8 mouse cellular contexts compared by ENCODE assay signal in genomic region chr13:43332591-43332990, GRCm38 (mm10). TPM values are rescaled to one million over a fixed set of nuclear protein-coding genes. Genes with fewer than 3 reads are reported as not detected.
A peak's percentile ranks its signal among the peaks of the same experiment; 100 is the strongest.
DNase-seq lines count a peak whose midpoint lies in the region; ATAC-seq lines count a peak whose summit lies in the region.

No protein-coding gene starts in this region.

- H3K36me3 ChIP-seq in hindbrain, embryonic 11.5 days (ENCODE audit: control insufficient read depth, insufficient read depth, low read length) = no peaks in the 10 kb centered on the region
- no peaks in the 10 kb centered on the region for H3K36me3 ChIP-seq in hindbrain, embryonic 16.5 days (ENCODE audit: control insufficient read depth, insufficient read depth, low read length)
- no peaks in the 10 kb centered on the region for H3K36me3 ChIP-seq in splenic B cell, adult 2 months (ENCODE audit: control insufficient read depth, insufficient read depth, low read length, poor library complexity, severe bottlenecking)
- H3K36me3 ChIP-seq in forebrain, embryonic 10.5 days (replicated peaks) = no peaks in the 10 kb centered on the region

- 49% methylated on average over 7 of the region's 7 CpGs for WGBS in hindbrain, embryonic 11.5 days
- WGBS in hindbrain, embryonic 16.5 days = 60% methylated on average over 7 of the region's 7 CpGs
- 48% methylated on average over 7 of the region's 7 CpGs for WGBS in forebrain, embryonic 10.5 days

- H3K4me3 ChIP-seq in hindbrain, embryonic 11.5 days (ENCODE audit: low read depth, low read length) = no peak overlapping the region
- H3K4me3 ChIP-seq in hindbrain, embryonic 16.5 days (ENCODE audit: low read length) = no peak overlapping the region
- no peak overlapping the region for H3K4me3 ChIP-seq in forebrain, embryonic 10.5 days

- H3K27me3 ChIP-seq in hindbrain, embryonic 11.5 days (ENCODE audit: control insufficient read depth, insufficient read depth, low read length) = no peaks in the 10 kb centered on the region
- H3K27me3 ChIP-seq in hindbrain, embryonic 16.5 days (replicated peaks; ENCODE audit: control insufficient read depth, insufficient read depth, low read length) = no peaks in the 10 kb centered on the region
- H3K27me3 ChIP-seq in splenic B cell, adult 2 months (ENCODE audit: control insufficient read depth, insufficient read depth, low read length, poor library complexity, severe bottlenecking) = no peaks in the 10 kb centered on the region
- no peaks in the 10 kb centered on the region for H3K27me3 ChIP-seq in forebrain, embryonic 10.5 days (ENCODE audit: poor library complexity, severe bottlenecking)

- H3K4me1 ChIP-seq in hindbrain, embryonic 11.5 days (replicated peaks; ENCODE audit: control insufficient read depth, insufficient read depth, low read length) = no peaks in the 10 kb centered on the region
- no peaks in the 10 kb centered on the region for H3K4me1 ChIP-seq in hindbrain, embryonic 16.5 days (ENCODE audit: control insufficient read depth, insufficient read depth, low read depth, low read length)
- no peaks in the 10 kb centered on the region; the same call in 1 of the 2 replicates for H3K4me1 ChIP-seq in forebrain, embryonic 10.5 days

- no peaks in the 10 kb centered on the region for H3K9me3 ChIP-seq in hindbrain, embryonic 11.5 days (ENCODE audit: control insufficient read depth, low read length)
- no peaks in the 10 kb centered on the region for H3K9me3 ChIP-seq in hindbrain, embryonic 16.5 days (ENCODE audit: control insufficient read depth, low read length)
- no peaks in the 10 kb centered on the region for H3K9me3 ChIP-seq in forebrain, embryonic 10.5 days

- no peak overlapping the region for H3K27ac ChIP-seq in hindbrain, embryonic 11.5 days (ENCODE audit: low read depth, low read length)
- no peak overlapping the region for H3K27ac ChIP-seq in hindbrain, embryonic 16.5 days (ENCODE audit: low read depth, low read length)
- no peak overlapping the region for H3K27ac ChIP-seq in forebrain, embryonic 10.5 days

- H3K4me2 ChIP-seq in hindbrain, embryonic 11.5 days (replicated peaks; ENCODE audit: low read depth, low read length) = no peak overlapping the region
- H3K4me2 ChIP-seq in hindbrain, embryonic 16.5 days (ENCODE audit: low read length) = no peak overlapping the region

- no peak overlapping the region for H3K9ac ChIP-seq in hindbrain, embryonic 11.5 days (ENCODE audit: low read depth, low read length)
- no peak overlapping the region for H3K9ac ChIP-seq in hindbrain, embryonic 16.5 days (ENCODE audit: low read depth, low read length)

- ATAC-seq in hindbrain, embryonic 11.5 days (ENCODE audit: low FRiP score) = no peak
- no peak for ATAC-seq in hindbrain, embryonic 16.5 days

- peak; percentile 55 for DNase-seq in hindbrain, embryonic 11.5 days (ENCODE audit: low spot score)
- peak; percentile 48 to 51 for DNase-seq in B cell, adult 2 months
- peak; percentile 85 for DNase-seq in R1 (ENCODE audit: low read depth, low spot score)
- DNase-seq in gastrocnemius, adult 8-10 months (ENCODE audit: low spot score in 2 of 2) = peak; percentile 3 to 11
- peak; percentile 52 for DNase-seq in splenic B cell, adult 2 months (ENCODE audit: low read depth, low spot score)
- no peak for DNase-seq in forebrain, embryonic 10.5 days (ENCODE audit: extremely low spot score, low spot score)
- DNase-seq in urinary bladder, postnatal 36 days (ENCODE audit: low spot score in 2 of 2) = no peak

RNA-seq across cellular contexts. Expression of gene Gfod1, which starts 28.6 kb away (rescaled TPM):
- polyA plus RNA-seq in hindbrain, embryonic 11.5 days (2014; fragmentation: Nextera tagmentation; extraction: Ambion mirVana) = 0.71 and 0.77 TPM in 2 replicates
- 2.2 and 2.4 TPM in 2 replicates for polyA plus RNA-seq in hindbrain, embryonic 16.5 days (2015; fragmentation: Nextera tagmentation; extraction: Ambion mirVana)
- 1 to 10 TPM; 3.6 to 4.9 (median 4.3) TPM for total RNA-seq in gastrocnemius, adult 8-10 months (2022)
- polyA plus RNA-seq in forebrain, embryonic 10.5 days (2016; fragmentation: Nextera tagmentation; extraction: Ambion mirVana) = 0.18 and 0.22 TPM in 2 replicates

RNA-seq across cellular contexts. Expression of gene Sirt5, which starts 32.7 kb away (rescaled TPM):
- 23.7 and 25.6 TPM in 2 replicates for polyA plus RNA-seq in hindbrain, embryonic 11.5 days (2014; fragmentation: Nextera tagmentation; extraction: Ambion mirVana)
- 32.5 and 33.8 TPM in 2 replicates for polyA plus RNA-seq in hindbrain, embryonic 16.5 days (2015; fragmentation: Nextera tagmentation; extraction: Ambion mirVana)
- 10 to 100 TPM; 14.9 to 22.6 (median 17.1) TPM for total RNA-seq in gastrocnemius, adult 8-10 months (2022)
- polyA plus RNA-seq in forebrain, embryonic 10.5 days (2016; fragmentation: Nextera tagmentation; extraction: Ambion mirVana) = 28.3 and 33.6 TPM in 2 replicates

Comparison
In these comparisons a context has a peak if more than half of its experiments do, and no peak if none do; other contexts are left out.
1. DNase-seq: peak in hindbrain, embryonic 11.5 days (single experiment), B cell, adult 2 months (2 of 2), R1 (single experiment), gastrocnemius, adult 8-10 months (2 of 2) and splenic B cell, adult 2 months (single experiment); none in forebrain, embryonic 10.5 days (single experiment) and urinary bladder, postnatal 36 days (0 of 2).